Mouse (Mus musculus): ENCODE results near the gene Ccnt1.
A peak's percentile ranks its signal among the peaks of the same experiment; 100 is the strongest.

- TF ChIP-seq POLR2A (IDR thresholded peaks at IDR 0.05; ENCODE audit: low read depth, low read length) (peak; percentile 13; the same call in 1 of the 2 replicates), CTCF (IDR thresholded peaks at IDR 0.05; ENCODE audit: borderline replicate concordance, insufficient read depth, low read length) (no peak)
These were observed 2.3 kb downstream of the Ccnt1 start for GRCm38 (mm10) chr15:98568256-98569033.

Data from embryonic fibroblast, embryonic 13.5 days (primary cell).